Mouse (Mus musculus): ENCODE data around the gene Scgb3a1. TPM values are rescaled to one million over a fixed set of nuclear protein-coding genes. Genes with fewer than 3 reads are reported as not detected.
A peak's percentile ranks its signal among the peaks of the same experiment; 100 is the strongest.

Gene Scgb3a1
- polyA plus RNA-seq, 1 experiment, result not detected

- H3K27me3 ChIP-seq (ENCODE audit: control insufficient read depth, insufficient read depth, insufficient read length), result no peaks in the 10 kb centered on the region
- no peak overlapping the region for H3K4me3 ChIP-seq (ENCODE audit: insufficient read depth, poor library complexity, severe bottlenecking)
- TF ChIP-seq MAX (IDR thresholded peaks at IDR 0.05) (no peak), FOSL1 (IDR thresholded peaks at IDR 0.05; ENCODE audit: insufficient read depth, low read length, poor library complexity, severe bottlenecking) (no peak), MYOG (IDR thresholded peaks at IDR 0.05; ENCODE audit: control insufficient read depth, extremely low read depth, insufficient read length) (no peak), CTCF (IDR thresholded peaks at IDR 0.05; ENCODE audit: control insufficient read depth, insufficient read depth, insufficient read length) (peak; percentile 58)
Measured at GRCm38 (mm10) chr11:49652401-49653078, 10.9 kb upstream of the Scgb3a1 start.

GRCm38 (mm10) chr11:49653079-49653408 lies 10.4 kb upstream of the Scgb3a1 start:
- no peaks in the 10 kb centered on the region for H3K36me3 ChIP-seq (ENCODE audit: control insufficient read depth, insufficient read depth)
- no peak for TF ChIP-seq CTCF (IDR thresholded peaks at IDR 0.05; ENCODE audit: control insufficient read depth, insufficient read depth, insufficient read length)
- no peak for TF ChIP-seq MYOG (IDR thresholded peaks at IDR 0.05; ENCODE audit: control insufficient read depth, extremely low read depth, insufficient read length)
- no peak for TF ChIP-seq CEBPB (IDR thresholded peaks at IDR 0.05; ENCODE audit: low read depth)
- TF ChIP-seq FOSL1 (IDR thresholded peaks at IDR 0.05; ENCODE audit: insufficient read depth, low read length, poor library complexity, severe bottlenecking), result no peak
- TF ChIP-seq USF1 (IDR thresholded peaks at IDR 0.05; ENCODE audit: low read depth), result no peak
- no peak for TF ChIP-seq MYOD1 (IDR thresholded peaks at IDR 0.05; ENCODE audit: control insufficient read depth, insufficient read length, low read depth)
- no peaks in the 10 kb centered on the region for H3K27me3 ChIP-seq (ENCODE audit: control insufficient read depth, insufficient read depth, insufficient read length)
- no peaks in the 10 kb centered on the region for H3K79me2 ChIP-seq (ENCODE audit: control insufficient read depth, insufficient read depth)
- no peaks in the 10 kb centered on the region for H3K79me3 ChIP-seq (ENCODE audit: low read depth)
- no peak overlapping the region for H3ac ChIP-seq (ENCODE audit: control insufficient read depth, insufficient read length, low read depth)
- H3K4me3 ChIP-seq (ENCODE audit: insufficient read depth, poor library complexity, severe bottlenecking), result no peak overlapping the region

More at GRCm38 (mm10) chr11:49652401-49653078, 10.9 kb upstream of the Scgb3a1 start:
- Histone ChIP-seq H3K79me2 (ENCODE audit: control insufficient read depth, insufficient read depth) (no peaks in the 10 kb centered on the region), H3K36me3 (ENCODE audit: control insufficient read depth, insufficient read depth) (no peaks in the 10 kb centered on the region), H3K79me3 (ENCODE audit: low read depth) (no peaks in the 10 kb centered on the region), H3ac (ENCODE audit: control insufficient read depth, insufficient read length, low read depth) (no peak overlapping the region)

GRCm38 (mm10) chr11:49654651-49655050 lies 8.8 kb upstream of the Scgb3a1 start:
- Histone ChIP-seq H3K36me3 (ENCODE audit: control insufficient read depth, insufficient read depth) (no peaks in the 10 kb centered on the region), H3K79me2 (ENCODE audit: control insufficient read depth, insufficient read depth) (no peaks in the 10 kb centered on the region), H3K79me3 (ENCODE audit: low read depth) (no peaks in the 10 kb centered on the region), H3K27me3 (ENCODE audit: control insufficient read depth, insufficient read depth, insufficient read length) (no peaks in the 10 kb centered on the region), H3K4me3 (ENCODE audit: insufficient read depth, poor library complexity, severe bottlenecking) (no peak overlapping the region), H3ac (ENCODE audit: control insufficient read depth, insufficient read length, low read depth) (no peak overlapping the region)
- TF ChIP-seq MYOG (IDR thresholded peaks at IDR 0.05; ENCODE audit: control insufficient read depth, extremely low read depth, insufficient read length), result no peak
- TF ChIP-seq CTCF (IDR thresholded peaks at IDR 0.05; ENCODE audit: control insufficient read depth, insufficient read depth, insufficient read length), result no peak
- TF ChIP-seq USF1 (IDR thresholded peaks at IDR 0.05; ENCODE audit: low read depth), result no peak
- no peak for TF ChIP-seq CEBPB (IDR thresholded peaks at IDR 0.05; ENCODE audit: low read depth)
- no peak for TF ChIP-seq FOSL1 (IDR thresholded peaks at IDR 0.05; ENCODE audit: insufficient read depth, low read length, poor library complexity, severe bottlenecking)

GRCm38 (mm10) chr11:49655501-49655900 lies 7.9 kb upstream of the Scgb3a1 start:
- Histone ChIP-seq H3K27me3 (ENCODE audit: control insufficient read depth, insufficient read depth, insufficient read length) (no peaks in the 10 kb centered on the region), H3ac (ENCODE audit: control insufficient read depth, insufficient read length, low read depth) (no peak overlapping the region), H3K36me3 (ENCODE audit: control insufficient read depth, insufficient read depth) (no peaks in the 10 kb centered on the region), H3K79me2 (ENCODE audit: control insufficient read depth, insufficient read depth) (no peaks in the 10 kb centered on the region), H3K79me3 (ENCODE audit: low read depth) (no peaks in the 10 kb centered on the region), H3K4me3 (ENCODE audit: insufficient read depth, poor library complexity, severe bottlenecking) (no peak overlapping the region)
- TF ChIP-seq CTCF (IDR thresholded peaks at IDR 0.05; ENCODE audit: control insufficient read depth, insufficient read depth, insufficient read length) (no peak), FOSL1 (IDR thresholded peaks at IDR 0.05; ENCODE audit: insufficient read depth, low read length, poor library complexity, severe bottlenecking) (no peak), MYOG (IDR thresholded peaks at IDR 0.05; ENCODE audit: control insufficient read depth, extremely low read depth, insufficient read length) (no peak), CEBPB (IDR thresholded peaks at IDR 0.05; ENCODE audit: low read depth) (no peak), MYOD1 (IDR thresholded peaks at IDR 0.05; ENCODE audit: control insufficient read depth, insufficient read length, low read depth) (no peak), MAX (IDR thresholded peaks at IDR 0.05) (no peak), USF1 (IDR thresholded peaks at IDR 0.05; ENCODE audit: low read depth) (no peak)

GRCm38 (mm10) chr11:49658065-49658464 lies 5.3 kb upstream of the Scgb3a1 start:
- no peaks in the 10 kb centered on the region for H3K79me3 ChIP-seq (ENCODE audit: low read depth)
- H3K79me2 ChIP-seq (ENCODE audit: control insufficient read depth, insufficient read depth), result no peaks in the 10 kb centered on the region
- H3ac ChIP-seq (ENCODE audit: control insufficient read depth, insufficient read length, low read depth), result no peak overlapping the region
- TF ChIP-seq FOSL1 (IDR thresholded peaks at IDR 0.05; ENCODE audit: insufficient read depth, low read length, poor library complexity, severe bottlenecking) (no peak), USF1 (IDR thresholded peaks at IDR 0.05; ENCODE audit: low read depth) (no peak), CTCF (IDR thresholded peaks at IDR 0.05; ENCODE audit: control insufficient read depth, insufficient read depth, insufficient read length) (no peak), MAX (IDR thresholded peaks at IDR 0.05) (no peak), MYOD1 (IDR thresholded peaks at IDR 0.05; ENCODE audit: control insufficient read depth, insufficient read length, low read depth) (no peak), CEBPB (IDR thresholded peaks at IDR 0.05; ENCODE audit: low read depth) (no peak), MYOG (IDR thresholded peaks at IDR 0.05; ENCODE audit: control insufficient read depth, extremely low read depth, insufficient read length) (no peak)
- no peaks in the 10 kb centered on the region for H3K27me3 ChIP-seq (ENCODE audit: control insufficient read depth, insufficient read depth, insufficient read length)
- H3K4me3 ChIP-seq (ENCODE audit: insufficient read depth, poor library complexity, severe bottlenecking), result no peak overlapping the region
- no peaks in the 10 kb centered on the region for H3K36me3 ChIP-seq (ENCODE audit: control insufficient read depth, insufficient read depth)

Data from C2C12 (cell line).